Mouse (Mus musculus) midbrain, embryonic 16.5 days (tissue): ENCODE data around the gene Sidt1. TPM values are rescaled to one million over a fixed set of nuclear protein-coding genes. Genes with fewer than 3 reads are reported as not detected.

Experiments
- ATAC-seq: fragments of 200-750 bp; cut with Nextera tagmentation; 2 replicates; pipeline ENCODE4 v1.8.0; 2017; ENCODE audit warnings: moderate TSS enrichment
- H3K27ac ChIP-seq: fragments of 300-500 bp; sonication (generic); 2 replicates; pipeline ENCODE4 v1.5.1; 2014; ENCODE audit warnings: mild to moderate bottlenecking, low read length, mixed read lengths
- H3K27me3 ChIP-seq: fragments of 300-500 bp; sonication (generic); 2 replicates; pipeline ENCODE4 v1.6.1; 2014; ENCODE audit warnings: low read depth, low read length, mixed read lengths; ENCODE audit not compliant: control insufficient read depth, insufficient read depth
- H3K36me3 ChIP-seq: fragments of 300-500 bp; sonication (generic); 2 replicates; pipeline ENCODE4 v1.6.1; 2014; ENCODE audit warnings: mild to moderate bottlenecking, low read length, moderate library complexity, mixed read lengths; ENCODE audit not compliant: control insufficient read depth, insufficient read depth
- H3K4me1 ChIP-seq: fragments of 300-500 bp; sonication (generic); 2 replicates; pipeline ENCODE4 v1.6.1; 2014; ENCODE audit warnings: mild to moderate bottlenecking, low read length, mixed read lengths; ENCODE audit not compliant: control insufficient read depth, insufficient read depth
- H3K4me2 ChIP-seq: fragments of 300-500 bp; sonication (generic); 2 replicates; pipeline ENCODE4 v1.6.1; 2014; ENCODE audit warnings: mild to moderate bottlenecking, low read length, mixed read lengths
- H3K4me3 ChIP-seq: fragments of 300-500 bp; sonication (generic); 2 replicates; pipeline ENCODE4 v1.5.1; 2014; ENCODE audit warnings: low read depth, mild to moderate bottlenecking, low read length, moderate library complexity, mixed read lengths
- H3K9ac ChIP-seq: fragments of 300-500 bp; sonication (generic); 2 replicates; pipeline ENCODE4 v1.6.1; 2014; ENCODE audit warnings: low read depth, low read length, mixed read lengths
- H3K9me3 ChIP-seq: fragments of 300-500 bp; sonication (generic); replicated peaks from 2 replicates; pipeline ENCODE4 v1.6.1; 2014; ENCODE audit warnings: mild to moderate bottlenecking, low read length, mixed read lengths; ENCODE audit not compliant: control insufficient read depth, poor library complexity, severe bottlenecking
- WGBS: fragments of 180-500 bp; shearing (Covaris S2); extraction: QIAGEN DNeasy Blood & Tissue Kit; methylation state at CpG from one replicate; pipeline ENCODE4 v1.1.7; 2014; 5-methylcytosine and 5-hydroxymethylcytosine counted together
- polyA plus RNA-seq: library from polyadenylated mRNA; unstranded; fragments of >200 nt; fragmentation: Nextera tagmentation; extraction: Ambion mirVana; gene quantifications from 2 replicates; pipeline ENCODE4 v1.2.1, GENCODE M21; 2015

The Sidt1 gene
- polyA plus RNA-seq, 1 experiment from 2014 or later, result 11.9 TPM

- 92% methylated on average over 7 of the region's 7 CpGs for WGBS
- no peak for ATAC-seq
- no peak overlapping the region for H3K4me2 ChIP-seq
- no peaks in the 10 kb centered on the region for H3K27me3 ChIP-seq
- H3K27ac ChIP-seq, result no peak overlapping the region
- H3K4me3 ChIP-seq, result no peak overlapping the region
- H3K4me1 ChIP-seq, result no peaks in the 10 kb centered on the region
- H3K9me3 ChIP-seq, result no peaks in the 10 kb centered on the region
- H3K9ac ChIP-seq, result no peak overlapping the region
- peaks cover 35% of the 10 kb centered on the region for H3K36me3 ChIP-seq
These were observed 120.3 kb downstream of the Sidt1 start for GRCm38 (mm10) chr16:44212703-44213102.

DNA sequence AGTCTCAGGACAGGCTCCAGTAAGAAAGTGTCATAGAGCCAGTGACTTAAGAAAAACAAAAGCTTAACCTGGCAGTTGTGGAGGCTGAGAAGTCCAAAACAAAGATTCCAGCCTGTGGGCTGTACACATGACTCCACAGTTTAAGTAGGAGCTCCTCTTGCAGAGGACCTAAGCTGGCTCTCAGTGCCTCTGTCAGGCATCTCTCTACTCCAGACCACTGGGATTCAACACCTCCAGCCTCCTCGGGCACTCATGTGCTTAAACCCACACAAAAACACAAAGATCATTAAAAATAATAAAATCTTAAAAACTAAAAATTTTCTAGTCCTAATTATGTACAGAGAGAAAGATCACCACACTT is 122.0 kb downstream of the Sidt1 start:
- Histone ChIP-seq H3K9ac (no peak overlapping the region), H3K4me1 (no peaks in the 10 kb centered on the region), H3K27me3 (no peaks in the 10 kb centered on the region), H3K4me2 (no peak overlapping the region), H3K36me3 (peaks cover 22% of the 10 kb centered on the region), H3K9me3 (no peaks in the 10 kb centered on the region), H3K27ac (no peak overlapping the region), H3K4me3 (no peak overlapping the region)
- WGBS, result 94% methylated on average over 1 of the region's 1 CpGs
- ATAC-seq, result no peak

GRCm38 (mm10) chr16:44210156-44211053 is 122.6 kb downstream of the Sidt1 start:
- Histone ChIP-seq H3K36me3 (peaks cover 16% of the 10 kb centered on the region), H3K4me2 (no peak overlapping the region), H3K27ac (no peak overlapping the region), H3K4me1 (no peaks in the 10 kb centered on the region), H3K4me3 (no peak overlapping the region), H3K27me3 (no peaks in the 10 kb centered on the region), H3K9me3 (no peaks in the 10 kb centered on the region), H3K9ac (no peak overlapping the region)
- no peak for ATAC-seq
- 83% methylated on average over 10 of the region's 10 CpGs for WGBS

GRCm38 (mm10) chr16:44205973-44206372 is 127.0 kb downstream of the Sidt1 start:
- WGBS, result 90% methylated on average over 8 of the region's 8 CpGs
- no peaks in the 10 kb centered on the region for H3K4me1 ChIP-seq
- no peak overlapping the region for H3K27ac ChIP-seq
- H3K4me3 ChIP-seq, result no peak overlapping the region
- no peaks in the 10 kb centered on the region for H3K9me3 ChIP-seq
- no peak overlapping the region for H3K4me2 ChIP-seq
- no peak overlapping the region for H3K9ac ChIP-seq
- no peak for ATAC-seq
- no peaks in the 10 kb centered on the region for H3K27me3 ChIP-seq
- H3K36me3 ChIP-seq, result peaks cover 22% of the 10 kb centered on the region; the same call in 1 of the 2 replicates

DNA sequence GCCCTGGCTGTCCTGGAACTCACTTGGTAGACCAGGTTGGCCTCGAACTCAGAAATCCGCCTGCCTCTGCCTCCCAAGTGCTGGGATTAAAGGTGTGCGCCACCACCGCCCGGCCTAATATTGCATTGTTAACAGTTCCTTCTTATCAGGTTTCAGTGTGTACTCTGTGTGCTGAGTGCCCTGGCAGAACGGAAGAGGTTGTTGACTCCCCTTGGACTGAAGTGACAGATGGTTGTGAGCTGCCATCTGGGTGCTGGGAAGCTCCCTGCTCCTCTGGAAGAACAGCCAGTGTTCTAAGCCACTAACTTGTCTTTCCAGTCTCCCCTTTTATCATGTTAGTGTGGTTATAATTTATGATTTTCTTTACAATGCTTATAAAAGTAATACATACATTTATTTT is 128.7 kb downstream of the Sidt1 start:
- Histone ChIP-seq H3K4me1 (no peaks in the 10 kb centered on the region), H3K36me3 (peaks cover 20% of the 10 kb centered on the region; the same call in 1 of the 2 replicates), H3K4me3 (no peak overlapping the region), H3K27ac (no peak overlapping the region), H3K27me3 (no peaks in the 10 kb centered on the region), H3K9me3 (no peaks in the 10 kb centered on the region), H3K9ac (no peak overlapping the region), H3K4me2 (no peak overlapping the region)
- ATAC-seq, result no peak
- WGBS, result 93% methylated on average over 6 of the region's 6 CpGs

GRCm38 (mm10) chr16:44200146-44200545 is 132.8 kb downstream of the Sidt1 start:
- H3K27me3 ChIP-seq, result no peaks in the 10 kb centered on the region
- no peak overlapping the region for H3K27ac ChIP-seq
- WGBS, result 89% methylated on average over 4 of the region's 4 CpGs
- no peak overlapping the region for H3K4me3 ChIP-seq
- no peak for ATAC-seq
- no peaks in the 10 kb centered on the region for H3K9me3 ChIP-seq
- no peaks in the 10 kb centered on the region for H3K4me1 ChIP-seq
- H3K36me3 ChIP-seq, result peaks cover 11% of the 10 kb centered on the region; the same call in 1 of the 2 replicates
- H3K4me2 ChIP-seq, result no peak overlapping the region
- H3K9ac ChIP-seq, result no peak overlapping the region

DNA sequence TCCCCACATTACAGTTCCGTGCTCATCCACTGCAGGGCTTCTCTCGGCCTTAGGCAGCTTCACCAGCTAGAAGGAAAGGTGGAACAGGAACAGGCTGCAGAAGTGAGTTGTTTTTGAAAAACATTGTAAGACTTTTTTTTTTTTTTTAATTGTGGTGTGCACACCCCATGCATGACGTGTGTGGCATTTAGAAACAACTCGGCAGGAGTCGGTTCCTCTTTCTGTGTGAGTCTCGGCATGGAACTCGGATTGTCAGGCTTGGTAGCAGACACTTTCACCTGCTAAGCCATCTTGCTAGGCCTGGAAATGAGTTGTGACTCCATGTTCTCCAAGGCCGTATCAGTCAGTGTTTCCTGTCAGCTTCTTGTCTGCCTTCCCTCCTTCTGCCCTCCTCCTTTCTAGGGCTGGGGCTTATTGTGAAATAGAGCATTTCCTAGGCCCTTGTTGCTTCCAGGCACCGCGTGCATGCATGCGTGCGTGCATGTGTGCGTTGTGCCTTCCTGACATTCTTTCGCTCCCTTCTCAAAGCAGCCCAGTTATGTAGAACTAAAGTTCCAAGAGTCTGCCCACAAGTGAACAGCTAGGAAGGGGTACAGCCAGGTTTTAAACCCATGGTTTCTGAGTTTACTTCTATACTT is 133.8 kb downstream of the Sidt1 start:
- H3K9ac ChIP-seq, result no peak overlapping the region
- no peaks in the 10 kb centered on the region for H3K27me3 ChIP-seq
- H3K4me3 ChIP-seq, result no peak overlapping the region
- 93% methylated on average over 14 of the region's 14 CpGs for WGBS
- no peak overlapping the region for H3K4me2 ChIP-seq
- H3K36me3 ChIP-seq, result peaks cover 11% of the 10 kb centered on the region; the same call in 1 of the 2 replicates
- H3K4me1 ChIP-seq, result no peaks in the 10 kb centered on the region
- no peak for ATAC-seq
- H3K9me3 ChIP-seq, result no peaks in the 10 kb centered on the region
- no peak overlapping the region for H3K27ac ChIP-seq

GRCm38 (mm10) chr16:44190968-44191367 is 142.0 kb downstream of the Sidt1 start:
- H3K9ac ChIP-seq, result no peak overlapping the region
- H3K9me3 ChIP-seq, result no peaks in the 10 kb centered on the region
- no peak overlapping the region for H3K4me3 ChIP-seq
- 98% methylated on average over 2 of the region's 2 CpGs for WGBS
- ATAC-seq, result no peak
- H3K4me1 ChIP-seq, result no peaks in the 10 kb centered on the region
- H3K27me3 ChIP-seq, result no peaks in the 10 kb centered on the region
- no peaks in the 10 kb centered on the region for H3K36me3 ChIP-seq
- H3K4me2 ChIP-seq, result no peak overlapping the region
- H3K27ac ChIP-seq, result no peak overlapping the region
